Mouse (Mus musculus): ENCODE results near the gene Lrrc9.

- no peak for TF ChIP-seq POLR2A (IDR thresholded peaks at IDR 0.05; ENCODE audit: insufficient read depth, low read depth, low read length)
- TF ChIP-seq CTCF (IDR thresholded peaks at IDR 0.05; ENCODE audit: insufficient read depth, low read depth, low read length): no peak
Measured at GRCm38 (mm10) chr12:72491063-72491719, 49.5 kb downstream of the Lrrc9 start.
